Mouse (Mus musculus) liver, embryonic 14.5 days (tissue): ENCODE data around the gene Gm49337.

Experiments
- CTCF ChIP-seq: IDR thresholded peaks from 2 replicates; pipeline ENCODE4 v1.5.1; 2016; ENCODE audit warnings: antibody characterized with exemption, low read depth, control low read depth
- EP300 ChIP-seq: IDR thresholded peaks from 2 replicates; pipeline ENCODE4 v1.6.1; 2016; ENCODE audit warnings: antibody characterized with exemption, low read depth

- TF ChIP-seq CTCF (no peak), EP300 (no peak)
These were observed 131.4 kb downstream of the Gm49337 start for GRCm38 (mm10) chr4:116304551-116304950.
